Mouse (Mus musculus) myocyte (in vitro differentiated cells): Measurements from ENCODE around the gene Brwd1.

Source experiments
- E2F4 ChIP-seq: IDR thresholded peaks from one replicate; pipeline ENCODE4 v1.6.1; 2011; ENCODE audit warnings: mild to moderate bottlenecking, control low read depth, moderate library complexity; ENCODE audit not compliant: insufficient read depth
- MAX ChIP-seq: IDR thresholded peaks from one replicate; pipeline ENCODE4 v1.6.1; 2011; ENCODE audit warnings: low read depth, mild to moderate bottlenecking, control low read depth
- POLR2A ChIP-seq: IDR thresholded peaks from one replicate; pipeline ENCODE4 v1.6.1; 2011; ENCODE audit warnings: low read depth, mild to moderate bottlenecking, control low read depth, moderate library complexity; ENCODE audit not compliant: insufficient read length
- USF1 ChIP-seq: IDR thresholded peaks from one replicate; pipeline ENCODE4 v1.6.1; 2011; ENCODE audit warnings: low read depth, mild to moderate bottlenecking, control low read depth, moderate library complexity

DNA sequence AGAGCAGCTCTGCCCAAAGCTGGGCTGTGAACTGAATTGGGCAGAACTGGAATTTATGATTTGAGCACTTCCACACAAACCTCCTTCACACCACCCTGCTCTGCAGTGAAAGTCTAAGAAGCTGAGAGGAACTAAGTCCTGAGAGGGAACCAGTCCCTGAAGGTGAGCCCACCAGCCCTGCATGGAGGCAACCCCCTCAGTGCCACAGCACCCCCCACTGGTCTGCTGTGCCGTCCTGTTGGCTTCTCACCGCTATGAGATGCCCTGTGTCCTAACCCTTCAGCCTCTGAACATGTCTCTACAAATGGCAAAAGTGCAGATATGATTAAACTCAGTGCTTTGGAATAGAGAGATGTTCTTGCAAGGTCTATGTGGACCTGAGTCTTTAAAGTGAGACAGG lies 30.4 kb upstream of the Brwd1 start:
- TF ChIP-seq E2F4 (no peak), MAX (no peak), POLR2A (no peak), USF1 (no peak)
